Mouse (Mus musculus) gastrocnemius, postnatal 4 days (tissue): ENCODE measurements around the gene Spon2. TPM values are rescaled to one million over a fixed set of nuclear protein-coding genes. Genes with fewer than 3 reads are reported as not detected.
A peak's percentile ranks its signal among the peaks of the same experiment; 100 is the strongest.

Experiments used
- DNase-seq, 2 experiments: peaks; one replicate each; pipeline ENCODE4 v3.0.0; 2021 to 2022; ENCODE audit warnings: low spot score in 2 of 2, mixed read lengths in 2 of 2
- total RNA-seq, 2 experiments: library from RNA; stranded (reverse); gene quantifications; 2 replicates each; pipeline ENCODE4 v1.2.3; 2021

Spon2 gene
- total RNA-seq, 2 experiments from 2014 or later = 40.1 to 52.1 TPM

DNA sequence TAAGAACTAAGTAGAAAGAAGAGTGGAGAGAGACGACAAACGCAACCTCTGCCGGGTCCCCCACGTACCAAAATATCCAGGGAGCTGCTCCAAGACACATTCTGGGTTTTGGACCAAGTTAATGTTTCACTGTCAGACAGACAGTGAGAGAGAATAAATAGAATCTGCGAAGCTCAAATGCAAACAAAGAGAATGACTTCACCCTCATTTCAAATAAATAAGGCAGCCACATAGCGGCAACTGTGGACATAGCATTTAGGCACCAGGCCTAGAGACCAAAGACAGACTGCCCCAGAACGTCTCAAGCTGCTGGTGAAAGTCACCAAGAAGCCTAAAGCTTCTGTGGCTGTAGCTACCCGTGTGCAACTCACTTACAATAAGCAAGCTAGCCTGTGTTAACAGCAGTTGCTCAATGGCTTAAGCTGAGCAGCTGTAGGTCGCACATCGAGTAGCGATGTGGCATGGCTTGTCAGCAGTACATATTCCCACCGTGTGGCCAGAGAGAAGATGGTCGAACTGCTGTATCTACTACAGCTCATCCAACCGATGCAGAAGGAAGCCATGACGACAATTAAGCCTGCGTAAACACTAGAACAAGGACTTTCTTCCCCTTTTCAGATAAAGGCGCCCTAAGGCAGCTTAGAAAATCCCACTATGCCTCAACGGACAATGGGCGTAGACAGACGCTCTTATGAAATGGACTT lies 643 bp upstream of the Spon2 start:
- DNase-seq = no peak

GRCm38 (mm10) chr5:33217663-33218062 lies 592 bp downstream of the Spon2 start:
- no peak for DNase-seq

GRCm38 (mm10) chr5:33214723-33215122 lies 3.5 kb downstream of the Spon2 start:
- no peak for DNase-seq

GRCm38 (mm10) chr5:33211254-33211653 lies 7.0 kb downstream of the Spon2 start:
- DNase-seq = peak in 1 of 2 experiments; percentile 15

DNA sequence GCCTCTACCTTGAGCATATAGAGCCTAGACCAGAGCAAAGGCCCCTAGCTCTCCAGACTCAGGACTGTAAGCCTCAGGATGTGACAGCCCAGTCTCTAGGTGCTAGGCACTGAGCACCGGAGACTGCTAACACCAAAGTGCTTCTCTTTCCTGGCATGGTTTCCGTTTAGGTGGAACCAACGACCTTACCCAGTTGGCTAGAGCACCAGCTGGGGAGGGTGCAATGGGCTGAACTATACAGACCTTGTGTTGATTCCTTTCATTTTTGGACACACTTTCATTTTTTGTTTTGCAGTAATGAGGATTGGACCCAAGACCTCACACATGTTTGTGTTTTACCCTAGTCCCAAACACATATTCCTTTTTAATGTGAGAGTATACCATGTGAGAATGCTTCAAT lies 7.7 kb downstream of the Spon2 start:
- DNase-seq = peak in 1 of 2 experiments; percentile 11

DNA sequence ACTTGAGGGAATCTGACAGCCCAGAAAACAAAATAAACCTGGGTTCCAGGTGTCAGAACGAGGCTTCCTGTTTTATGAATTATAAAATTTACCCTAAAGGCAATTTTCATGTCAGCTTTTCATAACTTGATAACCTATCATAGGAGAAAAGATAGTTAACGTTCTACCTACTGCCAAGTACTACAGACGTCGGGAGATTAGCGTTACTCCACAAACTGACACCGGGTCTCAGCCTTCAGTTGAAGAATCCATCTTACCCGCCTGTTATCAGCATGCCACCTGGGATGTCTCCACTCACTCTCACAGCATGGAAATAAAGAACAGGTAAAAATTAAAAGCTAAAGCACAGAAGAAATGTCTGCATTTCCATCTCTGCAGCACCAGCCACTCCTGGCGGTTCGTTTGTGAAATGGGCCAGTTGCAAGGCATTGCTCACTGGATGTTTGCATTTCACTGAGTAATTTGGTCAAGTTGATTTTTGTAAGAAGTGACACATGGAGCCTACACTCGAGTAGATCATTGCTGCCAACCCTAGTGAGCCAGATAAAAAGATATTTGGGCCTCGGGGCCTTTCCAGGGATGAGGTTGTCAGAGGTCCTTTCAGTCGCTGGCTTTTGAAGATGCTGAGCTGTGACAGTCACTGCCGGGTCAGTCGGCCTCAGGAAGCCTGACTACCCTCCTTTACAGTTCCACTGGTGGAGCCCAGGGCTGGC lies 9.6 kb downstream of the Spon2 start:
- no peak for DNase-seq

DNA sequence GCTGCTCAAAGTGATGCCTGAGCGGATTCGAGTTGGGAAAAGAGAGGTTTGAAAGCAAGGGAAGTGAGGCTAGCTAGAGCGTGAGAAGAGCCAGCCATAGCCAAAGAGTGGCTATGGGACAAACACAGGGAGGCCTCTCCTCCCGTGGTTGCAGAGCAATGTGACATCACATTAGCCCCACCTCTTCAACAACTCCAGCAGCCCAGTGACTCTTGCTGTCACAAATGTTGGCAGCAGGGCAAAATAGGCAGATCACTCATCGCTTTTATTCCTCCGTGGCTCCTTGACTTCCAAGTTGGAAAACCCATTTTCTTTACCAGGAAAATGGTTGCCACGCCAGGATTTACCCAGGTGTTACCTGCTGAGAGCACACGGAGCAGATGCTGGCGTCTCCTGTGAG lies 11.1 kb downstream of the Spon2 start:
- no peak for DNase-seq

DNA sequence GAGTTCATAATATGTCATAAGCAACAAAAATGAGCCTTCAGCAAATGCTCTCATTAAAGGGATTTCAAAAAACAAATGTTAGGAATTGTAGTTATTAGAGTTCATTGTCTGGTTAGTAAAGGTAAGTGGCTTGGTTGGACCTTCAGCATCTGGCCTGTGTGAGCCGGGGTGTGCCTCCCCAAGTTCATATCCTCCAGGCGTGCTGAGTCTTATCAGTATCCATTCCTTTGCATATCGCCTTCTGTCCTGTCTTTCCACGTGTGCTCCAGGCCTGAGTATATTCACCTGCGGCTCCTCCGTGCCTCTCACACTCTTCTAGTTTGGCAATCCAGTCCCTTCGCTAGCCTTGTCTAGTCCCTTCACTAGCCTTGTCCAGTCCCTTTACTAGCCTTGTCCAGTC lies 11.9 kb downstream of the Spon2 start:
- no peak for DNase-seq

GRCm38 (mm10) chr5:33204284-33204683 lies 14.0 kb downstream of the Spon2 start:
- DNase-seq = no peak

DNA sequence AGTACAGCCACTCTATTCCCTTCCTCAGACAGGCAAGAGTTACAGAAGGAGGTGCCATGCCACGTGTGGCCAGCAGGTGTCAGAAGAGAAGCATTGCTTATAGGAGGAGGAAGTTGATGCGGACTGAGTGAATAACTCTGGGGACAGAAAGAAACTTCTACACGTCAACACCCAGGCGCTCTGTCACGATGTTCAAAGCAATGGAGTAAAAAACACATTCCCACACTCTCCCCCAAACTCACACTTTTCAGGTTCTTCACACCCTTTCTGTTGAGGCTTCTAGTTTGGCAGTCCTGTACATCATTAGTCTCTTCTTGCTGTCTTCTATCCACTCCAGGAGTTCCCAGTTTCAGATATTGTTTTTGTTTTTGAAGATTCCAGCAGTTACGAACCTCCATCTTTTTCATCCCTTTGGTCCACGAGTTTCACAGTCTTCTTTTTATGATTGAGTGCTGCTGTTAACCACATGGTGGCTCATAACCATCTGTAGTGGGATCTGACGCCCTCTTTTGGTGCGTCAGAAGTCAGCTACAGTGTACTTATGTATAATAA lies 14.5 kb downstream of the Spon2 start:
- peak; percentile 70 to 83 for DNase-seq

GRCm38 (mm10) chr5:33203171-33203565 lies 15.1 kb downstream of the Spon2 start:
- DNase-seq = no peak

- no peak for DNase-seq
Observed at GRCm38 (mm10) chr5:33202516-33203170, 15.6 kb downstream of the Spon2 start.

DNA sequence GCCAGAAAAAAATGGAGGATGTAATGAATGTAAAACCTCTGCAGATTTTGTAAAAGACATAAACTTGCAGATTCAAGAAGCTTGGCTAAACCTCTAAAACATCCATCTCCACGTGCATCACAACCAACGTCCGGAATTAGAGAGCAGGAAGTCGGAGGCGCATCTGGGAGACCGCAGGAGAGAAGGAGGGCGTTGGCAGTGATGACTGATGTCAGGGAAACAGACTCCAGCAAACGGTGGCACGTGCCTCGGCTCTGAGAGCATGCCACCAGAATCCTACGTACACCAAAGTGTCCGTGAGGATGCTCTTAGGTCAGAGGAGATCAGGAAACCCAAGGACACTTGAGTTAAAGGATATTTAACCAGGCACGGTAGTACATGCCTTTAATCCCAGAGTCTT lies 16.6 kb downstream of the Spon2 start:
- DNase-seq = peak in 1 of 2 experiments; percentile 12

- DNase-seq = no peak
Observed at GRCm38 (mm10) chr5:33200071-33200470, 18.2 kb downstream of the Spon2 start.

DNA sequence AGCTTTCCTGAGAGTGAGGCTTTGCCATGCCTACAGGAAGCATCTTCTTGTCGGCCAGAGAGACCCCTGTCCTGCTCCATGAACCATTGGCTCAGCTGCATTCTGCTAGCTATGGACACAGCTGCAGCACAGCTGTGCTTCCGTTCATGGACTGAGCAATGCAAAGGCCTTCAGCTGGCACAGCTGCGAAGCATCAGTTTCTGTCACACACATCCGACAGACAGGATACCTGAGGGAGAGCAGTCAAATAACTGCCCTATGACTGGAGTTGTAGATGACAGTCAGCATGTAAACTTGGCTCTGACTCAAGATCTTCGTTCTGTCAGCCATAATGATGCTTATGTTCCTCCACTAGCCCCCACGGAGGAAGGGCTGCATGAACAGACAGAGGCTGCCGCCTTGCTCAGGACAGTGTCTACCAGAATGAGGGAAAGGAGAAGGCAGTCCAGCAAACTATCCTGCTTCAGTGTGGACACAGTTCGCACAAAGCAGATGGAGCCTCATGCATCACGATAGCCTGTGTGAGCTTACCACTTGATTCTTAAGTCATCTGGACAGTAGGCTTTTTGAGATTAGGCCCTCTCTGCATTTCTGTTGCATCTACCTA lies 22.9 kb downstream of the Spon2 start:
- DNase-seq = no peak

GRCm38 (mm10) chr5:33193567-33193966 lies 24.7 kb downstream of the Spon2 start:
- no peak for DNase-seq

Other genes starting within 250 kb of the Spon2 start
- gene Ywhah, start 199.6 kb downstream of the Spon2 start, total RNA-seq = 100 to 1,000 TPM; 141 to 144 TPM
- gene Slc5a1, start 114.2 kb downstream of the Spon2 start, total RNA-seq = not detected
- 100 to 1,000 TPM; 242 to 244 TPM for gene Ctbp1, start 56.5 kb upstream of the Spon2 start, total RNA-seq
- gene Maea, start 117.1 kb upstream of the Spon2 start, total RNA-seq = 100 to 1,000 TPM; 109 to 112 TPM
- 10 to 100 TPM in 1 of 2 experiments, 1 to 10 TPM in 1; 8.7 to 11.6 TPM for gene Uvssa, start 160.1 kb upstream of the Spon2 start, total RNA-seq
- not detected for gene Nkx1-1, start 215.5 kb upstream of the Spon2 start, total RNA-seq